Mouse (Mus musculus): ENCODE results near the gene Pkd1l2. TPM values are rescaled to one million over a fixed set of nuclear protein-coding genes. Genes with fewer than 3 reads are reported as not detected.

Pkd1l2 gene
- polyA plus RNA-seq, 1 experiment from 2014 or later: 0.48 TPM

GRCm38 (mm10) chr8:117011366-117011765, 70.9 kb downstream of the Pkd1l2 start:
- Histone ChIP-seq H3K9me3 (replicated peaks; ENCODE audit: control insufficient read depth, low read length) (no peaks in the 10 kb centered on the region), H3K36me3 (ENCODE audit: control insufficient read depth, insufficient read depth, low read length) (no peaks in the 10 kb centered on the region), H3K4me2 (ENCODE audit: low read depth, low read length) (no peak overlapping the region), H3K4me3 (replicated peaks; ENCODE audit: low read length) (no peak overlapping the region), H3K27ac (ENCODE audit: low read length) (no peak overlapping the region), H3K4me1 (ENCODE audit: control insufficient read depth, insufficient read depth, low read length) (no peaks in the 10 kb centered on the region), H3K9ac (ENCODE audit: low read length) (no peak overlapping the region), H3K27me3 (ENCODE audit: control insufficient read depth, insufficient read depth, low read length) (no peaks in the 10 kb centered on the region)
- WGBS: 82% methylated on average over 9 of the region's 9 CpGs
- ATAC-seq (ENCODE audit: insufficient read depth, low FRiP score): no peak

- Histone ChIP-seq H3K27ac (ENCODE audit: low read length) (no peak overlapping the region), H3K4me1 (ENCODE audit: control insufficient read depth, insufficient read depth, low read length) (peaks cover 14% of the 10 kb centered on the region; the same call in 1 of the 2 replicates), H3K9ac (ENCODE audit: low read length) (peak overlapping the region; percentile 73), H3K4me2 (ENCODE audit: low read depth, low read length) (peak overlapping the region; percentile 70), H3K9me3 (replicated peaks; ENCODE audit: control insufficient read depth, low read length) (no peaks in the 10 kb centered on the region), H3K36me3 (ENCODE audit: control insufficient read depth, insufficient read depth, low read length) (no peaks in the 10 kb centered on the region), H3K4me3 (replicated peaks; ENCODE audit: low read length) (peak overlapping the region; percentile 75), H3K27me3 (ENCODE audit: control insufficient read depth, insufficient read depth, low read length) (no peaks in the 10 kb centered on the region)
- no peak for ATAC-seq (ENCODE audit: insufficient read depth, low FRiP score)
- 57% methylated on average over 11 of the region's 11 CpGs for WGBS
These were observed 88.1 kb downstream of the Pkd1l2 start for GRCm38 (mm10) chr8:116994016-116994716.

DNA sequence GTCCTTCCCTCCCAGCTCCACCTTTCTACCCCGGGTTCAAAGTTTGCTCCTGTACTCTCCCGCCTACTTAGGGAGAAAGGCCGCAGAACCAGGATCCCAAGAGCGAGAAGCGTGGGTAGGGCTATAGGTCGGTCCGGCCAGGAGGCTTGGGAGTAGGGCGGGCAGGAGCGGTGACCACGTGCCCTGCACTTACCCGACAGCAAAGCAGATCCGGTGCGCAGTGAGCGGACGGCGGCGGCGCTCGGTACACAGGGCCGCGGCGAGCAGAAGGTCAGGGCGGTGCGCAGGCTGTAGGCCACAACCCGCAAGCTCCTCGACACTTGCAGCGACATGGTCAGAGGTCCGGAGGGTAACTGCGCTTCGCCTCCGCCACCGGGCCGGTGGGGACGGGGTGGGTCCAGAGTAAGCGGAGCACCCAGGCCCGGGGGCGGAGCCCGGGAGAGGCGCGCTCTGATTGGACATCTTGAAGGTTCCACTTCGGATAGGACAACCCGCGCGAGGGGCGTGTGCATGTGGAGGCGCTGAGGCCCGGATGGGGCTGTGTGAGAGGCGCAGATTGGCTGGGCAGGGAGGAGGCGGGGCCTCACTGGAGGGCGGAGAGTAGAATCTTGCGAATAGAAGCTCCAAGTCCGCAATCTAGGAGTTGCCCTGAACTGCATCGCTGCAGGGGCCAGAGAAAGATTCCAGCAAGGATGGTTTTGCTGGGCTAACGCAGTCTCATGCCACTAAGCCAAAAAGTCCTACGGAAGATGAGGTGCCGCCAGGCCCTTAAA, 89.0 kb downstream of the Pkd1l2 start, which contains the start of gene Gcsh:
Gene Gcsh (minus strand): TSS at position 443 of the 773 bp plus-strand sequence.
- H3K36me3 ChIP-seq (ENCODE audit: control insufficient read depth, insufficient read depth, low read length): no peaks in the 10 kb centered on the region
- peak within 1 kb of the TSS; percentile 76 for H3K9ac ChIP-seq (ENCODE audit: low read length)
- no peaks in the 10 kb centered on the region for H3K9me3 ChIP-seq (replicated peaks; ENCODE audit: control insufficient read depth, low read length)
- peak within 1 kb of the TSS; percentile 75 for H3K4me3 ChIP-seq (replicated peaks; ENCODE audit: low read length)
- WGBS: under 1% methylated on average over 56 of the region's 56 CpGs
- peaks cover 14% of the 10 kb centered on the region; the same call in 1 of the 2 replicates for H3K4me1 ChIP-seq (ENCODE audit: control insufficient read depth, insufficient read depth, low read length)
- H3K4me2 ChIP-seq (ENCODE audit: low read depth, low read length): peak within 1 kb of the TSS; percentile 70
- H3K27ac ChIP-seq (ENCODE audit: low read length): peak within 1 kb of the TSS; percentile 73
- H3K27me3 ChIP-seq (ENCODE audit: control insufficient read depth, insufficient read depth, low read length): no peaks in the 10 kb centered on the region
- ATAC-seq (ENCODE audit: insufficient read depth, low FRiP score): peak; percentile 100

GRCm38 (mm10) chr8:116992176-116992971, 89.9 kb downstream of the Pkd1l2 start:
- Histone ChIP-seq H3K9me3 (replicated peaks; ENCODE audit: control insufficient read depth, low read length) (no peaks in the 10 kb centered on the region), H3K4me2 (ENCODE audit: low read depth, low read length) (peak overlapping the region; percentile 70), H3K9ac (ENCODE audit: low read length) (peak overlapping the region; percentile 76), H3K4me3 (replicated peaks; ENCODE audit: low read length) (peak overlapping the region; percentile 75), H3K36me3 (ENCODE audit: control insufficient read depth, insufficient read depth, low read length) (no peaks in the 10 kb centered on the region), H3K4me1 (ENCODE audit: control insufficient read depth, insufficient read depth, low read length) (peaks cover 14% of the 10 kb centered on the region; the same call in 1 of the 2 replicates), H3K27ac (ENCODE audit: low read length) (peak overlapping the region; percentile 67), H3K27me3 (ENCODE audit: control insufficient read depth, insufficient read depth, low read length) (no peaks in the 10 kb centered on the region)
- ATAC-seq (ENCODE audit: insufficient read depth, low FRiP score): no peak
- WGBS: 6% methylated on average over 23 of the region's 23 CpGs

- H3K4me3 ChIP-seq (replicated peaks; ENCODE audit: low read length): 0 out of 2 replicates have a peak overlapping the region, but pooled peaks have one; percentile 75
- H3K4me1 ChIP-seq (ENCODE audit: control insufficient read depth, insufficient read depth, low read length): peaks cover 14% of the 10 kb centered on the region; the same call in 1 of the 2 replicates
- no peak overlapping the region; the same call in 1 of the 2 replicates for H3K9ac ChIP-seq (ENCODE audit: low read length)
- no peaks in the 10 kb centered on the region; the same call in 1 of the 2 replicates for H3K36me3 ChIP-seq (ENCODE audit: control insufficient read depth, insufficient read depth, low read length)
- WGBS: 79% methylated on average over 8 of the region's 8 CpGs
- no peaks in the 10 kb centered on the region for H3K27me3 ChIP-seq (ENCODE audit: control insufficient read depth, insufficient read depth, low read length)
- H3K9me3 ChIP-seq (replicated peaks; ENCODE audit: control insufficient read depth, low read length): no peaks in the 10 kb centered on the region
- no peak for ATAC-seq (ENCODE audit: insufficient read depth, low FRiP score)
- 0 out of 2 replicates have a peak overlapping the region, but pooled peaks have one; percentile 67 for H3K27ac ChIP-seq (ENCODE audit: low read length)
- peak overlapping the region; percentile 70 for H3K4me2 ChIP-seq (ENCODE audit: low read depth, low read length)
These were observed 91.0 kb downstream of the Pkd1l2 start for GRCm38 (mm10) chr8:116991241-116991640.

DNA sequence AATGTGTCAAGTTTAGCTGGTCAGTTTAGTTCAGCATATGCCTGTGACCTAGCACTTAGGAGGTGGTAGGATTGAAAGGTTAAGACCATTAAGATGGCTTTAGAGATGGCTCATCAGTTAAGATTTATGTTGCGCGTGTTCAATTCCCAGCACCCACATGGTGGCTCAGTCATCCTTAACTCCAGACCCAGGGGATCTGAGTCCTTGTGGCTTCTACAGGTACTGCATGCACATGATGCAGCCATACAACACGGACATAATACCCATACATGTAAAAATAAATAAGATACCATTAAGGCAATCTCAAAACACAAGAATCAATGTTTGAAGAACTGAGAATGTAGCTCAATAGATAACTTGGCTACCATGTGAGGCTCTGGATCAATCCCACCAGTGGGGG, 92.4 kb downstream of the Pkd1l2 start:
- Histone ChIP-seq H3K4me1 (ENCODE audit: control insufficient read depth, insufficient read depth, low read length) (peaks cover 14% of the 10 kb centered on the region; the same call in 1 of the 2 replicates), H3K27ac (ENCODE audit: low read length) (no peak overlapping the region), H3K9me3 (replicated peaks; ENCODE audit: control insufficient read depth, low read length) (no peaks in the 10 kb centered on the region), H3K4me2 (ENCODE audit: low read depth, low read length) (no peak overlapping the region), H3K36me3 (ENCODE audit: control insufficient read depth, insufficient read depth, low read length) (peaks cover 3% of the 10 kb centered on the region; the same call in 1 of the 2 replicates), H3K9ac (ENCODE audit: low read length) (no peak overlapping the region), H3K4me3 (replicated peaks; ENCODE audit: low read length) (no peak overlapping the region), H3K27me3 (ENCODE audit: control insufficient read depth, insufficient read depth, low read length) (no peaks in the 10 kb centered on the region)
- WGBS: 97% methylated on average over 3 of the region's 3 CpGs
- ATAC-seq (ENCODE audit: insufficient read depth, low FRiP score): no peak

DNA sequence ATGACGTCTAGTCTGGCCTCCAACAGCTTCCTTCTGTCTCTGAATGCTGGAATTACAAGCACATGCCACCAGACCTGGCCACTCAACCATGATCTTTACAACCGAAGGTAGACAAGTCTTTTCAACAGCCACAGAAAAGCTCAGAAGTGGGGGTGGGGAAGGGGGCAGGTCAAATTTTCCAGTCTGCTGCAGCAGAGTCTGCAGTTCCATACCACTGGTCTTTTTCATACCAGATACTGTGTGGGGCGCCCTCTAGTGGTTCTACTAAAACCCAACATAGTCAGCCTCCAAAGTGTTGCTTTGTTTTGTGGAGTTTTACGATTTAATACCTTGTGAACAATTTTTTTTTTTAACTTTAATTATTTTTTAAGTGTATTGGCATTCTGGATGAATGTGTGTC, 102.1 kb downstream of the Pkd1l2 start:
- H3K4me2 ChIP-seq (ENCODE audit: low read depth, low read length): 0 out of 2 replicates have a peak overlapping the region, but pooled peaks have one; percentile 9
- H3K36me3 ChIP-seq (ENCODE audit: control insufficient read depth, insufficient read depth, low read length): no peaks in the 10 kb centered on the region
- WGBS: 18% methylated on average over 4 of the region's 4 CpGs
- H3K9me3 ChIP-seq (replicated peaks; ENCODE audit: control insufficient read depth, low read length): no peaks in the 10 kb centered on the region
- H3K4me3 ChIP-seq (replicated peaks; ENCODE audit: low read length): no peak overlapping the region
- no peak for ATAC-seq (ENCODE audit: insufficient read depth, low FRiP score)
- H3K27ac ChIP-seq (ENCODE audit: low read length): no peak overlapping the region
- peaks cover 7% of the 10 kb centered on the region; the same call in 1 of the 2 replicates for H3K4me1 ChIP-seq (ENCODE audit: control insufficient read depth, insufficient read depth, low read length)
- H3K27me3 ChIP-seq (ENCODE audit: control insufficient read depth, insufficient read depth, low read length): no peaks in the 10 kb centered on the region
- H3K9ac ChIP-seq (ENCODE audit: low read length): no peak overlapping the region

- no peaks in the 10 kb centered on the region for H3K9me3 ChIP-seq (replicated peaks; ENCODE audit: control insufficient read depth, low read length)
- H3K4me2 ChIP-seq (ENCODE audit: low read depth, low read length): peak within 1 kb of the TSS; percentile 90
- peak within 1 kb of the TSS; percentile 74 for H3K4me3 ChIP-seq (replicated peaks; ENCODE audit: low read length)
- no peaks in the 10 kb centered on the region for H3K36me3 ChIP-seq (ENCODE audit: control insufficient read depth, insufficient read depth, low read length)
- WGBS: under 1% methylated on average over 46 of the region's 46 CpGs
- H3K27me3 ChIP-seq (ENCODE audit: control insufficient read depth, insufficient read depth, low read length): no peaks in the 10 kb centered on the region
- H3K4me1 ChIP-seq (ENCODE audit: control insufficient read depth, insufficient read depth, low read length): peaks cover 7% of the 10 kb centered on the region; the same call in 1 of the 2 replicates
- H3K9ac ChIP-seq (ENCODE audit: low read length): peak within 1 kb of the TSS; percentile 66
- H3K27ac ChIP-seq (ENCODE audit: low read length): peak within 1 kb of the TSS; percentile 48; the same call in 1 of the 2 replicates
- peak; percentile 99 for ATAC-seq (ENCODE audit: insufficient read depth, low FRiP score)
These were observed 103.5 kb downstream of the Pkd1l2 start, which contains the start of gene 1700030J22Rik for GRCm38 (mm10) chr8:116978631-116979256. TSS of gene 1700030J22Rik (minus strand) at chr8:116978959.
